Mouse (Mus musculus): ENCODE data around the gene Phka1.

- TF ChIP-seq POLR2A (IDR thresholded peaks at IDR 0.05; ENCODE audit: insufficient read length, low read depth) (peak; percentile 57), E2F4 (IDR thresholded peaks at IDR 0.05; ENCODE audit: insufficient read depth) (no peak), REST (IDR thresholded peaks at IDR 0.05; ENCODE audit: insufficient read depth, insufficient read length) (no peak), USF1 (IDR thresholded peaks at IDR 0.05; ENCODE audit: low read depth) (no peak), MYOG (IDR thresholded peaks at IDR 0.05; ENCODE audit: control insufficient read depth in 1 of 3, insufficient read depth in 1 of 3, insufficient read length in 2 of 3, low read depth in 2 of 3) (peak in 2 of 3 experiments; percentile 66 to 74), MAX (IDR thresholded peaks at IDR 0.05; ENCODE audit: low read depth) (no peak), MYOD1 (IDR thresholded peaks at IDR 0.05; ENCODE audit: control insufficient read depth in 1 of 3, insufficient read length in 2 of 3, low read depth in 2 of 3) (peak in 2 of 3 experiments; percentile 52 to 82), POLR2AphosphoS2 (IDR thresholded peaks at IDR 0.05; ENCODE audit: insufficient read length, low read depth) (peak; percentile 27), TCF12 (IDR thresholded peaks at IDR 0.05; ENCODE audit: insufficient read depth, poor library complexity, severe bottlenecking) (no peak), TCF3 (IDR thresholded peaks at IDR 0.05; ENCODE audit: insufficient read length, low read depth) (peak; percentile 24), CEBPB (IDR thresholded peaks at IDR 0.05; ENCODE audit: insufficient read depth, poor library complexity, severe bottlenecking) (no peak)
Measured at GRCm38 (mm10) chrX:102643823-102644572, at the start of gene Phka1.
